In genomic region chr15:77873564-77873963, GRCm38 (mm10) we compare ENCODE assay signal across 12 mouse cellular contexts. TPM values are rescaled to one million over a fixed set of nuclear protein-coding genes. Genes with fewer than 3 reads are reported as not detected.
A peak's percentile ranks its signal among the peaks of the same experiment; 100 is the strongest.
DNase-seq lines count a peak whose midpoint lies in the region; ATAC-seq and TF ChIP-seq lines count a peak whose summit lies in the region.
"Had no signal": no experiment of that assay in that cellular context is flagged by ENCODE, and none has a peak within 500 bp of the region (broad histone marks: within the 10 kb centered on the region; RNA-seq: fewer than 3 reads in every experiment).

No protein-coding gene starts in this region.

- H3K9me3 ChIP-seq in lung, postnatal 0 days (ENCODE audit: low read length): no peaks in the 10 kb centered on the region
- H3K9me3 ChIP-seq in stomach, embryonic 16.5 days (replicated peaks; ENCODE audit: control insufficient read depth, low read length): no peaks in the 10 kb centered on the region
- H3K9me3 ChIP-seq in hindbrain, embryonic 12.5 days (replicated peaks): no peaks in the 10 kb centered on the region

- no peaks in the 10 kb centered on the region for H3K36me3 ChIP-seq in lung, postnatal 0 days (ENCODE audit: insufficient read depth, low read length)
- H3K36me3 ChIP-seq in stomach, embryonic 16.5 days (ENCODE audit: control insufficient read depth, insufficient read depth, low read length): no peaks in the 10 kb centered on the region
- no peaks in the 10 kb centered on the region for H3K36me3 ChIP-seq in hindbrain, embryonic 12.5 days
- H3K36me3 ChIP-seq: limb, embryonic 12.5 days had no signal

- no peak for DNase-seq in lung, postnatal 0 days (ENCODE audit: low spot score)
- no peak for DNase-seq in lung, adult 2 months
- peak; percentile 47 for DNase-seq in embryo, embryonic 10.5 days (ENCODE audit: low spot score)
- peak; percentile 81 for DNase-seq in kidney, postnatal 14 days
- no peak for DNase-seq in gastrocnemius, postnatal 25 days
- DNase-seq in heart, adult 9 months (ENCODE audit: low spot score in 2 of 2): no peak
- DNase-seq: gastrocnemius, postnatal 14 days; heart, postnatal 14 days; thymus, postnatal 14 days had no signal

- no peak for TF ChIP-seq POLR2A in lung, adult 2 months (IDR thresholded peaks at IDR 0.05; ENCODE audit: borderline replicate concordance, extremely low read depth, low read depth, low read length)

- no peak for TF ChIP-seq EP300 in lung, postnatal 0 days (IDR thresholded peaks at IDR 0.05)

- H3K4me2 ChIP-seq in lung, postnatal 0 days (replicated peaks; ENCODE audit: low read depth, low read length): no peak overlapping the region
- H3K4me2 ChIP-seq in stomach, embryonic 16.5 days (ENCODE audit: low read depth, low read length): no peak overlapping the region
- H3K4me2 ChIP-seq in hindbrain, embryonic 12.5 days (replicated peaks): no peak overlapping the region
- H3K4me2 ChIP-seq: limb, embryonic 12.5 days had no signal

- peak; percentile 58; the same call in 1 of the 2 replicates for ATAC-seq in lung, postnatal 0 days
- ATAC-seq in stomach, embryonic 16.5 days (ENCODE audit: insufficient read depth, low FRiP score): 0 out of 2 replicates have a peak, but pooled peaks have one; percentile 29
- no peak for ATAC-seq in hindbrain, embryonic 12.5 days (ENCODE audit: low FRiP score)

- H3K27ac ChIP-seq in lung, postnatal 0 days (ENCODE audit: low read length): no peak overlapping the region
- H3K27ac ChIP-seq in stomach, embryonic 16.5 days (ENCODE audit: low read length): peak overlapping the region; percentile 15; the same call in 1 of the 2 replicates
- H3K27ac ChIP-seq in hindbrain, embryonic 12.5 days: no peak overlapping the region
- H3K27ac ChIP-seq: limb, embryonic 12.5 days had no signal

- WGBS in lung, postnatal 0 days: 47% methylated on average over 2 of the region's 2 CpGs
- WGBS in lung, adult 2 months: 66% methylated on average over 2 of the region's 2 CpGs
- WGBS in stomach, embryonic 16.5 days: 59% methylated on average over 2 of the region's 2 CpGs
- WGBS in hindbrain, embryonic 12.5 days: 84% methylated on average over 2 of the region's 2 CpGs

- TF ChIP-seq CTCF in lung, postnatal 0 days (IDR thresholded peaks at IDR 0.05): no peak
- TF ChIP-seq CTCF in lung, adult 2 months (IDR thresholded peaks at IDR 0.05; ENCODE audit: insufficient read depth, low read length): no peak

- no peak overlapping the region for H3K4me3 ChIP-seq in lung, postnatal 0 days (ENCODE audit: low read depth, low read length)
- H3K4me3 ChIP-seq in lung, adult 2 months (replicated peaks; ENCODE audit: extremely low read depth, low read depth, low read length): no peak overlapping the region
- H3K4me3 ChIP-seq in stomach, embryonic 16.5 days (replicated peaks; ENCODE audit: low read length): no peak overlapping the region
- no peak overlapping the region for H3K4me3 ChIP-seq in hindbrain, embryonic 12.5 days
- H3K4me3 ChIP-seq: limb, embryonic 12.5 days had no signal

- no peak overlapping the region for H3K9ac ChIP-seq in lung, postnatal 0 days (replicated peaks; ENCODE audit: low read depth)
- no peak overlapping the region for H3K9ac ChIP-seq in stomach, embryonic 16.5 days (ENCODE audit: low read length)
- H3K9ac ChIP-seq in hindbrain, embryonic 12.5 days: no peak overlapping the region
- H3K9ac ChIP-seq: limb, embryonic 12.5 days had no signal

- 0 out of 2 replicates have a peak, but pooled peaks cover 4% of the 10 kb centered on the region for H3K4me1 ChIP-seq in lung, postnatal 0 days (ENCODE audit: insufficient read depth, low read depth, low read length)
- H3K4me1 ChIP-seq in lung, adult 2 months (ENCODE audit: control insufficient read depth, insufficient read depth, low read length): peaks cover 5% of the 10 kb centered on the region; the same call in 1 of the 2 replicates
- 0 out of 2 replicates have a peak, but pooled peaks cover 11% of the 10 kb centered on the region for H3K4me1 ChIP-seq in stomach, embryonic 16.5 days (ENCODE audit: control insufficient read depth, insufficient read depth, low read length)
- H3K4me1 ChIP-seq in hindbrain, embryonic 12.5 days: no peaks in the 10 kb centered on the region
- H3K4me1 ChIP-seq: limb, embryonic 12.5 days had no signal

- no peaks in the 10 kb centered on the region for H3K27me3 ChIP-seq in lung, postnatal 0 days (replicated peaks; ENCODE audit: insufficient read depth, low read length)
- no peaks in the 10 kb centered on the region for H3K27me3 ChIP-seq in stomach, embryonic 16.5 days (ENCODE audit: control insufficient read depth, insufficient read depth, low read length)
- H3K27me3 ChIP-seq in hindbrain, embryonic 12.5 days: no peaks in the 10 kb centered on the region
- H3K27me3 ChIP-seq: limb, embryonic 12.5 days had no signal

RNA-seq across cellular contexts. Expression of gene Myh9, which starts 31.6 kb away (rescaled TPM):
- polyA plus RNA-seq in lung, postnatal 0 days (2015; fragmentation: Nextera tagmentation; extraction: Ambion mirVana): 59.3 and 67.3 TPM in 2 replicates
- polyA plus RNA-seq in lung, adult 2 months (2012; rRNA removed): 133 and 162 TPM in 2 replicates
- 54.5 and 63.5 TPM in 2 replicates for polyA plus RNA-seq in stomach, embryonic 16.5 days (2015; fragmentation: Nextera tagmentation; extraction: Ambion mirVana)
- polyA plus RNA-seq in hindbrain, embryonic 12.5 days (2016; fragmentation: Nextera tagmentation; extraction: Ambion mirVana): 32.0 and 33.5 TPM in 2 replicates
- 10 to 100 TPM; 51.0 to 72.0 TPM for total RNA-seq in gastrocnemius, postnatal 25 days (2021)

RNA-seq across cellular contexts. Expression of gene Txn2, which starts 55.2 kb away (rescaled TPM):
- 121 and 122 TPM in 2 replicates for polyA plus RNA-seq in lung, postnatal 0 days (2015; fragmentation: Nextera tagmentation; extraction: Ambion mirVana)
- polyA plus RNA-seq in lung, adult 2 months (2012; rRNA removed): 138 and 165 TPM in 2 replicates
- polyA plus RNA-seq in stomach, embryonic 16.5 days (2015; fragmentation: Nextera tagmentation; extraction: Ambion mirVana): 232 and 253 TPM in 2 replicates
- polyA plus RNA-seq in hindbrain, embryonic 12.5 days (2016; fragmentation: Nextera tagmentation; extraction: Ambion mirVana): 191 and 206 TPM in 2 replicates
- 100 to 1,000 TPM; 210 to 254 TPM for total RNA-seq in gastrocnemius, postnatal 25 days (2021)

Comparison
In these comparisons a context has a peak if more than half of its experiments do, and no peak if none do; other contexts are left out.
1. DNase-seq: peak in embryo, embryonic 10.5 days (single experiment) and kidney, postnatal 14 days (single experiment); none in lung, postnatal 0 days (single experiment), lung, adult 2 months (single experiment), gastrocnemius, postnatal 25 days (single experiment) and heart, adult 9 months (0 of 2).